Mouse (Mus musculus): Measurements from ENCODE around the gene Ciita.

The Ciita gene

GRCm38 (mm10) chr16:10553858-10554257, 74.0 kb downstream of the Ciita start:
- DNase-seq (ENCODE audit: low spot score): no peak

DNA sequence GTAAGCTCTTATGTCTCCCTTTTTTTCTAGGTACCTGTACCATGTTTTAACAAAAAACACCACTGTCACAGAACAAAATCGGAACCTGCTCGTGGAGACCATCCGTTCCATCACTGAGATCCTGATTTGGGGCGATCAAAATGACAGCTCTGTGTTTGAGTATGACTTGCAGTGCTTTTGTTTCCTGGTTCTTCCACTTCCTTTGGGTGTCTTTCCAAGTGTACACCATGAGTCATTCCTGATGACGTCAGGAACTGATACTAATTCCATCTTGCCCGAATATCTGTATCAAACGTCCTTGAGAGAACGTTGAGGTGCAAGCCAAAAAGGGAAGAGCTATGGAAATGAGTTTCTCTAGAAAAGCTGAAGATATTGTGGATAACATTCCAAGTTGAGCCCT, 80.1 kb downstream of the Ciita start:
- no peak for DNase-seq (ENCODE audit: low spot score)

GRCm38 (mm10) chr16:10565278-10565885, 85.5 kb downstream of the Ciita start:
- peak; percentile 72 for DNase-seq (ENCODE audit: low spot score)

DNA sequence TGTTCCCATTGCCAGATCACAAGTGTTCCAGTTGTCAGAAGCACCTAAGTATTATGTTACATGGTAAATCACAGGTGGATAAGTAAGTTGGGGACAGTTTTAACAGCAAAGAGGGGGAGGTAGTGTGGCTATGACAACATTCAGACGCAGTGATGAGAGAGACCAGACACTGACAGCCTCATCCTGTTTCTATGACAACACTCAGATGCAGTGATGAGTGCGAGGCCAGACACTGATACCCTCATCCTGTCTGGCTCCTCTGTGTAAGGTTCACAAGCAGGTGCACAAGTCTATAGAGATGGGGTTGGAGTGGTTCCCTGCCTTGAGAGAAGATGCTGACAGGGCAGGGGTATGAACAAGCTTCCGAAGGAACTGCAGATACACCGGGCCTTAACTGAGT, 87.3 kb downstream of the Ciita start:
- DNase-seq (ENCODE audit: low spot score): no peak

GRCm38 (mm10) chr16:10569809-10570395, 90.0 kb downstream of the Ciita start:
- no peak for DNase-seq (ENCODE audit: low spot score)

GRCm38 (mm10) chr16:10570708-10571107, 90.8 kb downstream of the Ciita start:
- peak; percentile 47 for DNase-seq (ENCODE audit: low spot score)

GRCm38 (mm10) chr16:10571820-10572219, 92.0 kb downstream of the Ciita start:
- DNase-seq (ENCODE audit: low spot score): peak; percentile 20

- no peak for DNase-seq (ENCODE audit: low spot score)
Measured at GRCm38 (mm10) chr16:10574936-10575335, 95.1 kb downstream of the Ciita start.

GRCm38 (mm10) chr16:10575915-10576314, 96.1 kb downstream of the Ciita start:
- no peak for DNase-seq (ENCODE audit: low spot score)

DNA sequence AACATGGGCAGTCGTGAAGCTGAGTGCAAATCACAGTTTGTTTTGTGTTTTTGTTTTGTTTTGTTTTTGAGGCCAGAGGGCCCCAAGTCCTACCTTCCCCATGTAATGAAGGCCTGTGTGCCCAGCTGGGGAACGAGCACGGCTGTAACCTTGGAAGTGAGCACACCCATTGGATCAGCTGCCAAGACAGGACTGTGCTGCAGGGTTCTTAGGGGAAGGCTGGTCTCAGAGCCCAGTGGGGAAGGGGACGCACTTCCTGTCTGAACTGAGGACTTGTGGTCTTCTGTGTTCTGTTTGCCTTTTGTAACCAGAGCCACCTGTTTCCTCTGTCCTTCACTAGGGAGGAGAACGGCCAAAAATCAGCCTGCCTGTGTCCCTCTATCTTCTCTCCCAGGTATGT, 97.7 kb downstream of the Ciita start:
- no peak for DNase-seq (ENCODE audit: low spot score)
